Comparison of ENCODE assay signal across 8 mouse cellular contexts in the genomic region with DNA sequence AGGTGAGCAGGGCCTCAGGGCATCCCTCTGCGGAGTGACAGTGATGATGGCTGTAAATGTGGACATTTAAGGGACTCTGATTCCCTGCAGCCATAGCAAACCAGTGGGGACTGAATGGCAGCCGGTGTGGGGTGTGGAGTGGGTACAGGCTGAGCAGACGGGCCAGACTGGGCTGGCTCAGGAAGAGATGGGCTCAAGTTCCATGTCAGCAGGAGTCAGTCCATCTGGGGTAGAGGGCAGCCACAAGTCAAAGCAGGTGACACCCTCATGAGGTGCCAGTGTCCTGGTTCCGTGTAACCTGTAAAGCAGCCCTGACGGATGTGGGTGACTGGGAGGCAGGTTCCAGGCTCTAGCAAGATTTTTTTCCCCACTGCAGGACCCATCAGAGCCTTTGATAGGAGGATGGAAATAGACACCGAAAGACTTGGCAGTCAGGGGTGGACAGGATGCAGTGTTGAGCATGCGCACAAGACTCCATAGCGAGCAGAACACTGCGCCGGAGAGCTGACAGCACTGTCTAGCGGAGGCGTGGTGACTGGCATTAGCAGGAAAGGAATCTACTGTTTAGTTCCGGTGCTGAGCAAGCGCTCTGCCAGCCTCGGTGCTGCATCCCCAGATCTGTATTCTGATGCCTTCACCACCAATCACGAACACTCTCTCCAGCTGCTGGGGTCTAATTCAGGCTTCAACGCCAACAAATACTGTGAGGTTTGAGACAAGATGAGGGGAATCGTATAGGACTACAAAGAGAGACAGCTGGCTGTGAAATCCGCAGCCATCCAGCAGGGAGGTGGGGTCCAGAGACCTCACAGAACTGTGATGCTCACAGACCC. TPM values are rescaled to one million over a fixed set of nuclear protein-coding genes. Genes with fewer than 3 reads are reported as not detected.
DNase-seq lines count a peak whose midpoint lies in the region; ATAC-seq and TF ChIP-seq lines count a peak whose summit lies in the region.

No protein-coding gene starts in this region.

- peak; percentile 96 for DNase-seq in brain, embryonic 14.5 days (ENCODE audit: low read depth)
- peak; percentile 47 for DNase-seq in kidney, adult 9 months
- DNase-seq in limb, embryonic 11.5 days (ENCODE audit: low spot score): peak; percentile 45
- DNase-seq in midbrain, embryonic 11.5 days (ENCODE audit: low spot score, missing footprints): peak; percentile 91
- DNase-seq in skeletal muscle tissue, adult 2 months (ENCODE audit: low read depth, low spot score): peak; percentile 94
- no peak for DNase-seq in adipocyte (ENCODE audit: low spot score)

- peaks cover 16% of the 10 kb centered on the region for H3K4me1 ChIP-seq in embryonic facial prominence, embryonic 15.5 days
- no peaks in the 10 kb centered on the region for H3K4me1 ChIP-seq in heart, embryonic 11.5 days (ENCODE audit: control insufficient read depth, insufficient read depth, low read length)
- H3K4me1 ChIP-seq in limb, embryonic 11.5 days (ENCODE audit: control insufficient read depth, insufficient read depth, low read length): 0 out of 2 replicates have a peak, but pooled peaks cover 3% of the 10 kb centered on the region
- 0 out of 2 replicates have a peak, but pooled peaks cover 2% of the 10 kb centered on the region for H3K4me1 ChIP-seq in midbrain, embryonic 11.5 days (ENCODE audit: control insufficient read depth, insufficient read depth, low read length)

- no peak; the same call in 1 of the 2 replicates for TF ChIP-seq POLR2A in brain, embryonic 14.5 days (IDR thresholded peaks at IDR 0.05; ENCODE audit: borderline replicate concordance, extremely low read depth, insufficient read depth, insufficient read length, poor library complexity, severe bottlenecking)

- H3K9me3 ChIP-seq in embryonic facial prominence, embryonic 15.5 days (replicated peaks): 0 out of 2 replicates have a peak, but pooled peaks cover 5% of the 10 kb centered on the region
- H3K9me3 ChIP-seq in heart, embryonic 11.5 days (replicated peaks; ENCODE audit: control insufficient read depth, low read length): no peaks in the 10 kb centered on the region; the same call in 1 of the 2 replicates
- no peaks in the 10 kb centered on the region for H3K9me3 ChIP-seq in limb, embryonic 11.5 days (ENCODE audit: control insufficient read depth, low read length)
- H3K9me3 ChIP-seq in midbrain, embryonic 11.5 days (ENCODE audit: control insufficient read depth, low read length): no peaks in the 10 kb centered on the region; the same call in 1 of the 2 replicates

- no peak; the same call in 1 of the 2 replicates for TF ChIP-seq CTCF in brain, embryonic 14.5 days (IDR thresholded peaks at IDR 0.05; ENCODE audit: borderline replicate concordance, extremely low read depth, insufficient read depth, insufficient read length)

- H3K9ac ChIP-seq in embryonic facial prominence, embryonic 15.5 days: peak overlapping the region; percentile 1; the same call in 1 of the 2 replicates
- H3K9ac ChIP-seq in heart, embryonic 11.5 days (ENCODE audit: low read depth, low read length): no peak overlapping the region; the same call in 1 of the 2 replicates
- H3K9ac ChIP-seq in limb, embryonic 11.5 days (ENCODE audit: low read length): no peak overlapping the region
- H3K9ac ChIP-seq in midbrain, embryonic 11.5 days (ENCODE audit: low read length): peak overlapping the region; percentile 57

- no peaks in the 10 kb centered on the region for H3K27me3 ChIP-seq in embryonic facial prominence, embryonic 15.5 days
- H3K27me3 ChIP-seq in heart, embryonic 11.5 days (ENCODE audit: control insufficient read depth, insufficient read depth, low read length): no peaks in the 10 kb centered on the region
- H3K27me3 ChIP-seq in limb, embryonic 11.5 days (ENCODE audit: control insufficient read depth, insufficient read depth, low read length): no peaks in the 10 kb centered on the region
- no peaks in the 10 kb centered on the region for H3K27me3 ChIP-seq in midbrain, embryonic 11.5 days (ENCODE audit: control insufficient read depth, insufficient read depth, low read length)

- peak overlapping the region; percentile 51 for H3K4me2 ChIP-seq in embryonic facial prominence, embryonic 15.5 days (replicated peaks)
- H3K4me2 ChIP-seq in heart, embryonic 11.5 days: peak overlapping the region; percentile 53
- peak overlapping the region; percentile 37 for H3K4me2 ChIP-seq in limb, embryonic 11.5 days (ENCODE audit: low read depth, severe bottlenecking)
- H3K4me2 ChIP-seq in midbrain, embryonic 11.5 days: peak overlapping the region; percentile 41

- peak overlapping the region; percentile 7; the same call in 1 of the 2 replicates for H3K27ac ChIP-seq in embryonic facial prominence, embryonic 15.5 days (replicated peaks)
- no peak overlapping the region for H3K27ac ChIP-seq in heart, embryonic 11.5 days (ENCODE audit: low read depth, low read length)
- H3K27ac ChIP-seq in limb, embryonic 11.5 days (replicated peaks; ENCODE audit: low read depth, low read length): no peak overlapping the region
- no peak overlapping the region for H3K27ac ChIP-seq in midbrain, embryonic 11.5 days (ENCODE audit: low read depth, low read length)

- peak overlapping the region; percentile 32 for H3K4me3 ChIP-seq in embryonic facial prominence, embryonic 15.5 days (replicated peaks)
- H3K4me3 ChIP-seq in heart, embryonic 11.5 days (ENCODE audit: low read depth, low read length): peak overlapping the region; percentile 15
- no peak overlapping the region for H3K4me3 ChIP-seq in limb, embryonic 11.5 days (ENCODE audit: low read depth, low read length)
- peak overlapping the region; percentile 11 for H3K4me3 ChIP-seq in midbrain, embryonic 11.5 days (ENCODE audit: low read depth, low read length)

- ATAC-seq in embryonic facial prominence, embryonic 15.5 days (ENCODE audit: insufficient number of reproducible peaks, low FRiP score, low TSS enrichment, low read depth): peak; percentile 81
- no peak for ATAC-seq in heart, embryonic 11.5 days (replicated peaks; ENCODE audit: insufficient number of reproducible peaks, low FRiP score, low TSS enrichment)
- peak; percentile 39; the same call in 1 of the 2 replicates for ATAC-seq in limb, embryonic 11.5 days (ENCODE audit: insufficient number of reproducible peaks, low FRiP score, low TSS enrichment, low read depth)
- ATAC-seq in midbrain, embryonic 11.5 days (ENCODE audit: low FRiP score): peak; percentile 82

- 20% methylated on average over 19 of the region's 19 CpGs for WGBS in embryonic facial prominence, embryonic 15.5 days
- WGBS in heart, embryonic 11.5 days (ENCODE audit: insufficient replicate concordance): 33% methylated on average over 19 of the region's 19 CpGs
- 33% methylated on average over 19 of the region's 19 CpGs for WGBS in limb, embryonic 11.5 days
- 39% methylated on average over 19 of the region's 19 CpGs for WGBS in midbrain, embryonic 11.5 days

- no peaks in the 10 kb centered on the region for H3K36me3 ChIP-seq in embryonic facial prominence, embryonic 15.5 days
- no peaks in the 10 kb centered on the region for H3K36me3 ChIP-seq in heart, embryonic 11.5 days (ENCODE audit: control insufficient read depth, insufficient read depth, low read length)
- no peaks in the 10 kb centered on the region for H3K36me3 ChIP-seq in limb, embryonic 11.5 days (ENCODE audit: control insufficient read depth, insufficient read depth, low read length)
- no peaks in the 10 kb centered on the region for H3K36me3 ChIP-seq in midbrain, embryonic 11.5 days (ENCODE audit: control insufficient read depth, insufficient read depth, low read length)

RNA-seq across cellular contexts. Expression of a gene that starts 18.3 kb away (rescaled TPM):
- polyA plus RNA-seq in brain, embryonic 14.5 days (2012; rRNA removed): 0.40 and 0.42 TPM in 2 replicates
- polyA plus RNA-seq in embryonic facial prominence, embryonic 15.5 days (2015; fragmentation: Nextera tagmentation; extraction: Ambion mirVana): 0.76 and 1.4 TPM in 2 replicates
- polyA plus RNA-seq in heart, embryonic 11.5 days (2014; fragmentation: Nextera tagmentation; extraction: Ambion mirVana): 0.14 and 0.73 TPM in 2 replicates
- 0.23 TPM in 1 of 2 replicates, not detected in the other for polyA plus RNA-seq in limb, embryonic 11.5 days (2014; fragmentation: Nextera tagmentation; extraction: Ambion mirVana)
- polyA plus RNA-seq in midbrain, embryonic 11.5 days (2014; fragmentation: Nextera tagmentation; extraction: Ambion mirVana): 0.23 and 0.57 TPM in 2 replicates

RNA-seq across cellular contexts. Expression of a gene that starts 32.4 kb away (rescaled TPM):
- 4.2 and 4.5 TPM in 2 replicates for polyA plus RNA-seq in brain, embryonic 14.5 days (2012; rRNA removed)
- 12.0 and 12.2 TPM in 2 replicates for polyA plus RNA-seq in embryonic facial prominence, embryonic 15.5 days (2015; fragmentation: Nextera tagmentation; extraction: Ambion mirVana)
- polyA plus RNA-seq in heart, embryonic 11.5 days (2014; fragmentation: Nextera tagmentation; extraction: Ambion mirVana): 6.4 and 7.5 TPM in 2 replicates
- 10.2 and 10.5 TPM in 2 replicates for polyA plus RNA-seq in limb, embryonic 11.5 days (2014; fragmentation: Nextera tagmentation; extraction: Ambion mirVana)
- 9.8 and 10.6 TPM in 2 replicates for polyA plus RNA-seq in midbrain, embryonic 11.5 days (2014; fragmentation: Nextera tagmentation; extraction: Ambion mirVana)

Comparison
In these comparisons a context has a peak if more than half of its experiments do, and no peak if none do; other contexts are left out.
1. H3K9ac ChIP-seq: peak in embryonic facial prominence, embryonic 15.5 days (single experiment) and midbrain, embryonic 11.5 days (single experiment); none in heart, embryonic 11.5 days (single experiment) and limb, embryonic 11.5 days (single experiment).
2. Peak in every context shown above with its lines, with median percentiles within 50 percentile points of each other: H3K4me2 ChIP-seq.